Mouse (Mus musculus): ENCODE measurements around the gene Tns4. TPM values are rescaled to one million over a fixed set of nuclear protein-coding genes. Genes with fewer than 3 reads are reported as not detected.

Gene Tns4
- not detected for total RNA-seq (2021)

GRCm38 (mm10) chr11:99089077-99089601 lies at the start of gene Tns4:
TSS of gene Tns4 (minus strand) at chr11:99089306.
- intact Hi-C loops (cut with DNase I) = no loop called here
- no peak for DNase-seq

GRCm38 (mm10) chr11:99137385-99137784 lies 48.3 kb upstream of the Tns4 start:
- intact Hi-C loops (cut with DNase I) = no loop called here
- DNase-seq = no peak

- no peak for DNase-seq
- intact Hi-C loops (cut with DNase I) = no loop called here
These were observed 47.9 kb upstream of the Tns4 start for GRCm38 (mm10) chr11:99136961-99137360.

- intact Hi-C loops (cut with DNase I) = no loop called here
- DNase-seq = no peak
These were observed 47.3 kb upstream of the Tns4 start for GRCm38 (mm10) chr11:99136361-99136760.

GRCm38 (mm10) chr11:99135047-99135440 lies 45.9 kb upstream of the Tns4 start:
- DNase-seq = no peak
- intact Hi-C loops (cut with DNase I) = no loop called here

- intact Hi-C loops (cut with DNase I) = no loop called here
- DNase-seq = no peak
These were observed 45.4 kb upstream of the Tns4 start for GRCm38 (mm10) chr11:99134266-99135046.

GRCm38 (mm10) chr11:99133285-99133897 lies 44.3 kb upstream of the Tns4 start:
- DNase-seq = peak; percentile 33
- intact Hi-C loops (cut with DNase I) = no loop called here

GRCm38 (mm10) chr11:99132091-99132730 lies 43.1 kb upstream of the Tns4 start:
- intact Hi-C loops (cut with DNase I) = no loop called here
- DNase-seq = peak; percentile 66

- DNase-seq = no peak
- intact Hi-C loops (cut with DNase I) = no loop called here
These were observed 42.3 kb upstream of the Tns4 start for GRCm38 (mm10) chr11:99131463-99131840.

GRCm38 (mm10) chr11:99130736-99131462 lies 41.8 kb upstream of the Tns4 start:
- intact Hi-C loops (cut with DNase I) = no loop called here

GRCm38 (mm10) chr11:99129287-99129686 lies 40.2 kb upstream of the Tns4 start:
- no peak for DNase-seq
- intact Hi-C loops (cut with DNase I) = loop anchor here (10.0 kb wide), 1 partner anchor 204 kb away; the partner anchor contains the start of gene Rara

More at GRCm38 (mm10) chr11:99130736-99131462, 41.8 kb upstream of the Tns4 start:
- no peak for DNase-seq

- peak; percentile 33 for DNase-seq
- intact Hi-C loops (cut with DNase I) = loop anchor here (10.0 kb wide), 1 partner anchor 203 kb away; the partner anchor contains the start of gene Rara
These were observed 38.9 kb upstream of the Tns4 start for GRCm38 (mm10) chr11:99127785-99128682.

- DNase-seq = no peak
- intact Hi-C loops (cut with DNase I) = loop anchor here (10.0 kb wide), 1 partner anchor 202 kb away; the partner anchor contains the start of gene Rara
These were observed 37.6 kb upstream of the Tns4 start for GRCm38 (mm10) chr11:99126482-99127253.

GRCm38 (mm10) chr11:99124635-99125029 lies 35.5 kb upstream of the Tns4 start:
- intact Hi-C loops (cut with DNase I) = loop anchor here (10.0 kb wide), 1 partner anchor 200 kb away; the partner anchor contains the start of gene Rara
- no peak for DNase-seq

- peak; percentile 49 for DNase-seq
- intact Hi-C loops (cut with DNase I) = loop anchor here (10.0 kb wide), 1 partner anchor 199 kb away; the partner anchor contains the start of gene Rara
These were observed 35.0 kb upstream of the Tns4 start for GRCm38 (mm10) chr11:99123977-99124634.

- intact Hi-C loops (cut with DNase I) = loop anchor here (10.0 kb wide), 1 partner anchor 198 kb away; the partner anchor contains the start of gene Rara
- DNase-seq = no peak
These were observed 33.6 kb upstream of the Tns4 start for GRCm38 (mm10) chr11:99122703-99123102.

- intact Hi-C loops (cut with DNase I) = loop anchor here (10.0 kb wide), 1 partner anchor 196 kb away; the partner anchor contains the start of gene Rara
- DNase-seq = no peak
These were observed 32.1 kb upstream of the Tns4 start for GRCm38 (mm10) chr11:99121218-99121631.

Measured in left cerebral cortex, postnatal 4 days (tissue).